Mouse (Mus musculus): ENCODE data around the gene Setd7. TPM values are rescaled to one million over a fixed set of nuclear protein-coding genes. Genes with fewer than 3 reads are reported as not detected.

The Setd7 gene
- polyA plus RNA-seq, 1 experiment from 2014 or later, result 3.9 TPM

GRCm38 (mm10) chr3:51498659-51499058, 62.0 kb downstream of the Setd7 start:
- no peak overlapping the region for H3K9ac ChIP-seq
- 0 out of 2 replicates have a peak, but pooled peaks cover 3% of the 10 kb centered on the region for H3K4me1 ChIP-seq (replicated peaks)
- H3K36me3 ChIP-seq, result peaks cover 22% of the 10 kb centered on the region
- no peak overlapping the region for H3K4me2 ChIP-seq
- no peak overlapping the region for H3K27ac ChIP-seq
- H3K9me3 ChIP-seq, result no peaks in the 10 kb centered on the region
- no peak overlapping the region for H3K4me3 ChIP-seq
- WGBS, result 85% methylated on average over 5 of the region's 5 CpGs
- no peak for ATAC-seq (ENCODE audit: low FRiP score)
- H3K27me3 ChIP-seq, result no peaks in the 10 kb centered on the region

DNA sequence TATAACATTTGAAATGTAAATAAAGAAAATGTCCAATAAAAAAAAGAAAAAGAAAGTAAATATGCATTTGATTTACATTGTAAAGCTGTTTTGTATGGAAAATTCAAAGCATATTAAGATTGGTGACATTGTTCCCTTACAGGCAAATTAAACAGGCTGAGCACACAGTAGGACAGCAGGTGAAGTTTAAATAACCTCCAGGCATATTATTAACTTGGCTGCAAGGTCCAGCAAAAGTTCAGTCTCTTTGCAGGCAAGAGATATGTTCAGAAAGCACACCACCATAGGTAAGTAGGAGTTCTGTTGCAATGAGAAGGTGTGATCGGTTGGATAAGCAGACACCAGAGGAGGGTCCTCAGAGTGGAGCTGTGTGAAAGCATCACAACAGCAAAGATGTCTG, 62.7 kb downstream of the Setd7 start:
- no peak overlapping the region for H3K9ac ChIP-seq
- no peak overlapping the region for H3K27ac ChIP-seq
- H3K27me3 ChIP-seq, result no peaks in the 10 kb centered on the region
- no peak overlapping the region for H3K4me2 ChIP-seq
- WGBS, result 100% methylated on average over 1 of the region's 1 CpGs
- no peak for ATAC-seq (ENCODE audit: low FRiP score)
- peaks cover 29% of the 10 kb centered on the region for H3K36me3 ChIP-seq
- no peak overlapping the region for H3K4me3 ChIP-seq
- H3K4me1 ChIP-seq (replicated peaks), result 0 out of 2 replicates have a peak, but pooled peaks cover 3% of the 10 kb centered on the region
- no peaks in the 10 kb centered on the region for H3K9me3 ChIP-seq

DNA sequence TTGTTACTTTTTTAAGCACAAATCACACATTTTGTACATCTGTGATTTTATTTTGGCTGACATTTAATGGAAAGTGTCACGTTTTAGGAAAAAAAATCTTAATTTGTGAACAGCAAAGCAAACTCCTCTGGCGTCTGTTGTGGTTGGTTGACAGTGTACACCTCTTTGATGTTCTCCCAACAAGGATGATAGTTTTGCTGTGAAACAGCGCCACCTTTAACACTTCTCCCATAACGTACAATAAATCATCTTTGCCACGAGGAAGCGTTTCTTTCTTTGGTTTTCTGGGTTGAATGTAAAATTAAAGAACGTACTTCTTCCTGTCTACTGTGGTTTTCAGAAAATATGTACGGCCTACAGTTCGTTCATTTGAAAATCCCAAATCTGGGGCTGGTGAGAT, 65.0 kb downstream of the Setd7 start:
- H3K4me1 ChIP-seq (replicated peaks), result no peaks in the 10 kb centered on the region
- H3K4me3 ChIP-seq, result no peak overlapping the region
- H3K9me3 ChIP-seq, result no peaks in the 10 kb centered on the region
- H3K27me3 ChIP-seq, result no peaks in the 10 kb centered on the region
- peaks cover 30% of the 10 kb centered on the region for H3K36me3 ChIP-seq
- no peak for ATAC-seq (ENCODE audit: low FRiP score)
- no peak overlapping the region for H3K9ac ChIP-seq
- H3K4me2 ChIP-seq, result no peak overlapping the region
- H3K27ac ChIP-seq, result no peak overlapping the region
- 95% methylated on average over 9 of the region's 9 CpGs for WGBS

DNA sequence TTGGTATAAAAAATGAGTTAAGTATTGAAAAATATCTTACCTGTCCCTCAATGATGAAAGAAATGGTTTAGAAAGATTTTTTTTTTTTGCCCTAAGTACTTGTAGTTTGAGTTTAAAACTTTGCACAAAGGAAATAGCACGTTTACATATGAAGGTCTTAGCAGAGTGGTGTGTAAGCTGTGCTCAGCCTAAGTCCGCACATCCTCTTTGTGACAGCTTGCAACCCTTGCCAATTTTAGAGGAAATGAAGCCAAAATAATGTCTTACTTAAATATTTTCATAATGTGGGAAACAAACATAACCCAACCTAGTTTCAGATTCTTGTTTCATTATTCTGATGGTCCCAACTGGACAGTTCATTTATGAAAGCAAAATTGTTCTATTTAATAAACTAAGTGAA, 66.2 kb downstream of the Setd7 start:
- Histone ChIP-seq H3K4me3 (no peak overlapping the region), H3K4me1 (replicated peaks) (0 out of 2 replicates have a peak, but pooled peaks cover 2% of the 10 kb centered on the region), H3K27me3 (no peaks in the 10 kb centered on the region), H3K36me3 (peaks cover 30% of the 10 kb centered on the region), H3K27ac (no peak overlapping the region), H3K4me2 (no peak overlapping the region), H3K9me3 (no peaks in the 10 kb centered on the region), H3K9ac (no peak overlapping the region)
- WGBS, result 93% methylated on average over 2 of the region's 2 CpGs
- no peak for ATAC-seq (ENCODE audit: low FRiP score)

DNA sequence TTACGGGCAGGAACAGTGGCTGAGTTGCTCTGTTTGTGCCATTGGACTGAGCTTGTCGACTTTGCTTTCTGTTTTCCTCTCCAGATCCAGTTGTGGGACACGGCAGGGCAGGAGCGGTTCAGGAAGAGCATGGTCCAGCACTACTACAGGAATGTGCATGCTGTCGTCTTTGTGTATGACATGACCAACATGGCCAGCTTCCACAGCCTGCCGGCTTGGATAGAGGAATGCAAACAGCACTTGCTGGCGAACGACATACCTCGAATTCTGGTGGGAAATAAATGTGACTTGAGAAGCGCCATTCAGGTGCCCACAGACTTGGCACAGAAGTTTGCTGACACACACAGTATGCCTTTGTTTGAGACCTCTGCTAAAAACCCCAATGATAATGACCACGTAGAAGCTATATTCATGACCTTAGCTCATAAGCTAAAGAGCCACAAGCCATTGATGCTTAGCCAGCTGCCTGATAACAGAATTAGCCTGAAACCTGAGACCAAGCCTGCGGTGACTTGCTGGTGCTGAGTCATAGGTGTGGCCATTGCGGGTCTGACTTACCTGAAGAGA, 67.3 kb downstream of the Setd7 start:
- Histone ChIP-seq H3K4me3 (no peak overlapping the region), H3K9me3 (no peaks in the 10 kb centered on the region), H3K27me3 (no peaks in the 10 kb centered on the region), H3K9ac (no peak overlapping the region), H3K4me2 (no peak overlapping the region), H3K4me1 (replicated peaks) (0 out of 2 replicates have a peak, but pooled peaks cover 2% of the 10 kb centered on the region), H3K36me3 (peaks cover 30% of the 10 kb centered on the region), H3K27ac (no peak overlapping the region)
- 93% methylated on average over 13 of the region's 13 CpGs for WGBS
- ATAC-seq (ENCODE audit: low FRiP score), result no peak

GRCm38 (mm10) chr3:51490088-51490753, 70.5 kb downstream of the Setd7 start:
- no peak overlapping the region for H3K4me3 ChIP-seq
- H3K4me1 ChIP-seq (replicated peaks), result peaks cover 19% of the 10 kb centered on the region
- no peak for ATAC-seq (ENCODE audit: low FRiP score)
- no peak overlapping the region; the same call in 1 of the 2 replicates for H3K27ac ChIP-seq
- H3K9me3 ChIP-seq, result no peaks in the 10 kb centered on the region
- H3K27me3 ChIP-seq, result no peaks in the 10 kb centered on the region
- H3K4me2 ChIP-seq, result no peak overlapping the region
- H3K36me3 ChIP-seq, result peaks cover 18% of the 10 kb centered on the region
- H3K9ac ChIP-seq, result no peak overlapping the region
- WGBS, result 80% methylated on average over 7 of the region's 7 CpGs

DNA sequence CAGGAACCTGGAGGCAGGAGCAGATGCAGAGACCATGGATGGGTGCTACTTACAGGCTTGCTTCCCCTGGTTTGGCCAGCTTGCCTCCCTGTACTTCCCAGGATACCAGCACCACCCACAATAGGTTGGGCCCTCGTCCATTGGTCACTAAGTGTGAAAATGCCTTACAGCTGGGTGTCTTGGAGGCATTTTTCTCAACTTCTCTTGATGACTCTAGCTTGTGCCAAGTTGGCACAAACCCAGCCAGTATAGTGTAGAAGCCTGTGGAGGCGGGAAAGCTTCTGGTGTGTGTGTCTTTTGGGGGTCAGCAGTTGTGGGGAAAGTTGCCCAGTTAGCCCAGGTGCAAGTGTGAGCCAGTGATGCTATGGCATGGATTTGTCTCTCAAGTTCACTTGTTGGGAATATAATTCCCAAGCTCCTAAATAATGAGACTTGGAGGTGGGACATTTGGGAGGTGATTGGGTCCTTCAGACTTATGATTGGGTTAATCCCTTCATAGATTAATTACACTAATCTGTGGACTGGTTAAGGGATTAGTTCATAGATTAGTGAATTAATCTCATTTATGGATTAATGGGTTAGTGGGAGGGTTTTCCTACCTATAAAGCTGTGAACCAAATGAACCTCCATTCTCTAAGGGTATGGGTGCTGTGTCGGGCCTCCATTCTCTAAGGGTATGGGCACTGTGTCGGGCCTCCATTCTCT, 74.0 kb downstream of the Setd7 start:
- no peaks in the 10 kb centered on the region for H3K9me3 ChIP-seq
- H3K27ac ChIP-seq, result no peak overlapping the region
- no peak overlapping the region for H3K9ac ChIP-seq
- no peaks in the 10 kb centered on the region; the same call in 1 of the 2 replicates for H3K36me3 ChIP-seq
- no peak overlapping the region for H3K4me3 ChIP-seq
- no peak for ATAC-seq (ENCODE audit: low FRiP score)
- H3K27me3 ChIP-seq, result no peaks in the 10 kb centered on the region
- 90% methylated on average over 4 of the region's 4 CpGs for WGBS
- H3K4me1 ChIP-seq (replicated peaks), result peaks cover 33% of the 10 kb centered on the region
- H3K4me2 ChIP-seq, result no peak overlapping the region

GRCm38 (mm10) chr3:51485347-51485746, 75.3 kb downstream of the Setd7 start:
- no peaks in the 10 kb centered on the region for H3K9me3 ChIP-seq
- H3K27ac ChIP-seq, result no peak overlapping the region
- peak overlapping the region; percentile 83 for H3K4me2 ChIP-seq
- no peaks in the 10 kb centered on the region for H3K27me3 ChIP-seq
- H3K4me3 ChIP-seq, result peak overlapping the region; percentile 76
- H3K4me1 ChIP-seq (replicated peaks), result peaks cover 33% of the 10 kb centered on the region
- peak overlapping the region; percentile 91 for H3K9ac ChIP-seq
- WGBS, result 80% methylated on average over 4 of the region's 4 CpGs
- no peak for ATAC-seq (ENCODE audit: low FRiP score)
- no peaks in the 10 kb centered on the region; the same call in 1 of the 2 replicates for H3K36me3 ChIP-seq

GRCm38 (mm10) chr3:51484370-51484769, 76.3 kb downstream of the Setd7 start:
- WGBS, result under 1% methylated on average over 33 of the region's 33 CpGs
- Histone ChIP-seq H3K9ac (peak overlapping the region; percentile 91), H3K27ac (peak overlapping the region; percentile 94), H3K27me3 (no peaks in the 10 kb centered on the region), H3K4me2 (peak overlapping the region; percentile 83), H3K4me1 (replicated peaks) (peaks cover 31% of the 10 kb centered on the region), H3K9me3 (no peaks in the 10 kb centered on the region), H3K4me3 (peak overlapping the region; percentile 76), H3K36me3 (no peaks in the 10 kb centered on the region; the same call in 1 of the 2 replicates)
- ATAC-seq (ENCODE audit: low FRiP score), result no peak

DNA sequence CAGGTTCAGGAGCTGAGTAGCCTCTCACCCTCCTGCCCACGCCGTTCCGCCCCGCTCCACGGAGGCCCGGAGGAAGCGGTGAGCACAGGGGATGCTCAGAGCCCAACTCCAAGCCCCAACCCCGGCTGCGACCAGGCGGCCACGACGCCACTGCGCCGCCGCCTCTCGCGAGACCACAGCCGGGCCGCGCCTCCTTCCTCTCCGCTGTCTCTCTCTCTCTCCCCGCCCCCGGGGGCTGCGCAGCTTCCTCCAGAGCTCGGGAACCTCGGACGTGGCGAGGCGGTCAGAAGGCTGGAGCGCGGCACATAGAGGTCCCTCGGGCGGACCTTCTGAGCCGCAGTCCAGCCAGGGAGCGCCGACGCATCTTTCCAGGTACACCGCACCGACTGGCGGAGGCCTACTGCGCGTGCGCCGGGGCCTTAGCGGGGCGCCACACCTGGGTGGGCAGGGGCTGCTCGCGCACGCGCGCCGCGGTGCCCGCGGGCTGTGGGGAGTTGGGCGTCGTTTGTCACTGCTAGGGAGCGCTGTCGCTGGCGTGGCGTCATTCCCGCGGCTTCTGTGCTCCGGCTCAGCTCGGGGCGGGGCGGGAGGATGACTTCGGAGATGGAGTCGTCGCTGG, 76.8 kb downstream of the Setd7 start, which contains the start of gene Rab33b:
Rab33b (plus strand) TSS at position 180 of the 619 bp plus-strand sequence.
- Histone ChIP-seq H3K4me3 (peak within 1 kb of the TSS; percentile 76), H3K27ac (peak within 1 kb of the TSS; percentile 94), H3K4me1 (replicated peaks) (peaks cover 31% of the 10 kb centered on the region), H3K4me2 (peak within 1 kb of the TSS; percentile 83), H3K36me3 (no peaks in the 10 kb centered on the region; the same call in 1 of the 2 replicates), H3K9ac (peak within 1 kb of the TSS; percentile 91), H3K27me3 (no peaks in the 10 kb centered on the region), H3K9me3 (no peaks in the 10 kb centered on the region)
- under 1% methylated on average over 69 of the region's 70 CpGs for WGBS
- ATAC-seq (ENCODE audit: low FRiP score), result peak; percentile 96

DNA sequence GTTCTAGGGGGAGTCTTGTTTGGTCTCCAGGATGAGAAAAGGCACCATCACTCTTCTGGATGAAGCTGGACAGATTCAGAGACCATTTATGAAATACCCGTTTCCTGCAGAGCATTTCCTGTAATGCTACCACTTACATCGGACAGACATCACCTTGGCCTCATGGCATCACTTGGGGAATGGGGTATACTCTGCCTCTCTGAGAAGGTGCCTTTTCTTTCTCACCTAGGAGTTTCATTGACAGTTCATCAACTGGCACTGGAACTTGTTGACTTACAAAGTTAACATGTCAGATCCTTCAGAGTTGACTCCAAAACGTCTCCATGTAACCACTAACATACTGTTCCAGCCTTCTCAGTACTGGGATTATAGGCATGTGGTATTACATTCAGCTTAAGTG, 77.9 kb downstream of the Setd7 start:
- H3K36me3 ChIP-seq, result no peaks in the 10 kb centered on the region; the same call in 1 of the 2 replicates
- H3K9ac ChIP-seq, result peak overlapping the region; percentile 91
- H3K4me1 ChIP-seq (replicated peaks), result peaks cover 31% of the 10 kb centered on the region
- H3K27ac ChIP-seq, result peak overlapping the region; percentile 94; the same call in 1 of the 2 replicates
- WGBS, result 83% methylated on average over 3 of the region's 3 CpGs
- H3K27me3 ChIP-seq, result no peaks in the 10 kb centered on the region
- peak overlapping the region; percentile 76 for H3K4me3 ChIP-seq
- peak overlapping the region; percentile 83 for H3K4me2 ChIP-seq
- no peaks in the 10 kb centered on the region for H3K9me3 ChIP-seq
- ATAC-seq (ENCODE audit: low FRiP score), result no peak

- no peak overlapping the region for H3K4me2 ChIP-seq
- no peak overlapping the region for H3K27ac ChIP-seq
- peaks cover 30% of the 10 kb centered on the region for H3K4me1 ChIP-seq (replicated peaks)
- no peak overlapping the region for H3K9ac ChIP-seq
- no peak for ATAC-seq (ENCODE audit: low FRiP score)
- 65% methylated on average over 3 of the region's 3 CpGs for WGBS
- H3K4me3 ChIP-seq, result no peak overlapping the region
- no peaks in the 10 kb centered on the region for H3K27me3 ChIP-seq
- no peaks in the 10 kb centered on the region for H3K9me3 ChIP-seq
- no peaks in the 10 kb centered on the region for H3K36me3 ChIP-seq
Observed at GRCm38 (mm10) chr3:51481881-51482280, 78.8 kb downstream of the Setd7 start.

Measured in hindbrain, embryonic 13.5 days (tissue).